Comparison of ENCODE assay signal across 8 mouse cellular contexts in genomic region chr4:40851763-40852248, GRCm38 (mm10). TPM values are rescaled to one million over a fixed set of nuclear protein-coding genes. Genes with fewer than 3 reads are reported as not detected.
DNase-seq lines count a peak whose midpoint lies in the region; ATAC-seq and TF ChIP-seq lines count a peak whose summit lies in the region.

No protein-coding gene starts in this region.

- H3K36me3 ChIP-seq in heart, embryonic 10.5 days: no peaks in the 10 kb centered on the region
- no peaks in the 10 kb centered on the region for H3K36me3 ChIP-seq in hindbrain, postnatal 0 days (ENCODE audit: insufficient read depth, low read length)
- no peaks in the 10 kb centered on the region for H3K36me3 ChIP-seq in midbrain, embryonic 14.5 days (ENCODE audit: control insufficient read depth, insufficient read depth, low read length)

- peaks cover 64% of the 10 kb centered on the region for H3K4me1 ChIP-seq in heart, embryonic 10.5 days
- H3K4me1 ChIP-seq in brown adipose tissue, adult 24 weeks (ENCODE audit: control insufficient read depth, insufficient read depth, insufficient read length, low read length): peaks cover 39% of the 10 kb centered on the region
- peaks cover 8% of the 10 kb centered on the region; the same call in 1 of the 2 replicates for H3K4me1 ChIP-seq in hindbrain, postnatal 0 days (ENCODE audit: insufficient read depth, low read length)
- peaks cover 23% of the 10 kb centered on the region for H3K4me1 ChIP-seq in midbrain, embryonic 14.5 days (ENCODE audit: control insufficient read depth, insufficient read depth, low read length)

- H3K27me3 ChIP-seq in heart, embryonic 10.5 days (ENCODE audit: insufficient read depth, poor library complexity, severe bottlenecking): no peaks in the 10 kb centered on the region
- H3K27me3 ChIP-seq in hindbrain, postnatal 0 days (ENCODE audit: insufficient read depth, low read length): no peaks in the 10 kb centered on the region
- no peaks in the 10 kb centered on the region for H3K27me3 ChIP-seq in midbrain, embryonic 14.5 days (ENCODE audit: control insufficient read depth, insufficient read depth, low read length)

- no peak for TF ChIP-seq CTCF in hindbrain, postnatal 0 days (IDR thresholded peaks at IDR 0.05; ENCODE audit: low read depth)

- H3K27ac ChIP-seq in heart, embryonic 10.5 days: peak overlapping the region; percentile 95
- peak overlapping the region; percentile 91 for H3K27ac ChIP-seq in brown adipose tissue, adult 24 weeks (replicated peaks; ENCODE audit: low read depth, low read length)
- peak overlapping the region; percentile 32; the same call in 1 of the 2 replicates for H3K27ac ChIP-seq in hindbrain, postnatal 0 days
- no peak overlapping the region for H3K27ac ChIP-seq in midbrain, embryonic 14.5 days (replicated peaks; ENCODE audit: low read depth, low read length)

- H3K4me2 ChIP-seq in hindbrain, postnatal 0 days (ENCODE audit: low read depth, low read length): peak overlapping the region; percentile 79
- H3K4me2 ChIP-seq in midbrain, embryonic 14.5 days (ENCODE audit: low read length): peak overlapping the region; percentile 88

- no peaks in the 10 kb centered on the region for H3K9me3 ChIP-seq in heart, embryonic 10.5 days
- no peaks in the 10 kb centered on the region for H3K9me3 ChIP-seq in hindbrain, postnatal 0 days (ENCODE audit: low read length)
- no peaks in the 10 kb centered on the region for H3K9me3 ChIP-seq in midbrain, embryonic 14.5 days (ENCODE audit: control insufficient read depth, low read length)

- intact Hi-C loops in heart, postnatal 25 days (cut with DNase I): loop anchor here (2.0 to 5.0 kb wide), 3 partner anchors 31 to 95 kb away; partner anchors contain the start of genes Bag1 and Chmp5
- intact Hi-C loops in left cerebral cortex, postnatal 4 days (cut with DNase I): no loop called here

- no peak for ATAC-seq in hindbrain, postnatal 0 days
- no peak for ATAC-seq in midbrain, embryonic 14.5 days (ENCODE audit: low FRiP score, low TSS enrichment)

- DNase-seq in heart, embryonic 10.5 days (ENCODE audit: low spot score): no peak
- DNase-seq in heart, postnatal 25 days (ENCODE audit: low spot score): no peak
- DNase-seq in hindbrain, postnatal 0 days (ENCODE audit: low spot score): no peak
- no peak for DNase-seq in midbrain, embryonic 14.5 days
- DNase-seq in layer of hippocampus, adult 8-10 months (ENCODE audit: low spot score in 2 of 2): no peak
- DNase-seq in right cerebral cortex, postnatal 4 days: no peak
- DNase-seq in left cerebral cortex, postnatal 4 days: no peak

- H3K4me3 ChIP-seq in heart, embryonic 10.5 days: peak overlapping the region; percentile 80
- peak overlapping the region; percentile 48 for H3K4me3 ChIP-seq in brown adipose tissue, adult 24 weeks (ENCODE audit: insufficient read depth, low read depth, low read length)
- H3K4me3 ChIP-seq in hindbrain, postnatal 0 days (ENCODE audit: low read length): peak overlapping the region; percentile 69; the same call in 1 of the 2 replicates
- no peak overlapping the region for H3K4me3 ChIP-seq in midbrain, embryonic 14.5 days (replicated peaks; ENCODE audit: low read depth, low read length)

- H3K9ac ChIP-seq in hindbrain, postnatal 0 days (replicated peaks; ENCODE audit: low read length): no peak overlapping the region; the same call in 1 of the 2 replicates
- H3K9ac ChIP-seq in midbrain, embryonic 14.5 days (replicated peaks; ENCODE audit: low read length): no peak overlapping the region

- 20% methylated on average over 4 of the region's 4 CpGs for WGBS in heart, embryonic 10.5 days
- 60% methylated on average over 4 of the region's 4 CpGs for WGBS in hindbrain, postnatal 0 days
- 65% methylated on average over 4 of the region's 4 CpGs for whole genome bisulfite sequencing in midbrain, embryonic 14.5 days

RNA-seq across cellular contexts. Expression of gene B4galt1, which starts 2.0 kb away (rescaled TPM):
- polyA plus RNA-seq in heart, embryonic 10.5 days (2016; fragmentation: Nextera tagmentation; extraction: Ambion mirVana): 38.1 and 47.1 TPM in 2 replicates
- 10 to 100 TPM; 58.2 to 70.4 TPM for total RNA-seq in heart, postnatal 25 days (2021)
- 33.0 and 33.8 TPM in 2 replicates for polyA plus RNA-seq in brown adipose tissue, adult 24 weeks (2012; ENCODE audit: insufficient read depth, insufficient read length, missing spikeins)
- total RNA-seq in hindbrain, postnatal 0 days (2014; rRNA removed): 14.5 and 14.8 TPM in 2 replicates
- 7.1 and 7.6 TPM in 2 replicates for polyA plus RNA-seq in hindbrain, postnatal 0 days (2015; fragmentation: Nextera tagmentation; extraction: Ambion mirVana)
- 4.3 and 7.6 TPM in 2 replicates for polyA plus RNA-seq in midbrain, embryonic 14.5 days (2014; fragmentation: Nextera tagmentation; extraction: Ambion mirVana)
- 10 to 100 TPM in 2 of 4 experiments, 1 to 10 TPM in 2; 6.7 to 13.0 (median 9.0) TPM for total RNA-seq in layer of hippocampus, adult 8-10 months (2022)
- total RNA-seq in left cerebral cortex, postnatal 4 days (2021): 1 to 10 TPM; 6.7 TPM
